Mouse (Mus musculus) olfactory bulb, adult 2 months (tissue): ENCODE measurements around the gene Sun3. TPM values are rescaled to one million over a fixed set of nuclear protein-coding genes. Genes with fewer than 3 reads are reported as not detected.

Experiments used
- H3K27ac ChIP-seq: fragments of 200-500 bp; 2 replicates; pipeline ENCODE4 v1.5.1; 2012; ENCODE audit warnings: low read depth, low read length; ENCODE audit not compliant: insufficient read depth
- H3K4me1 ChIP-seq: fragments of 200-500 bp; 2 replicates; pipeline ENCODE4 v1.6.1; 2012; ENCODE audit warnings: low read length; ENCODE audit not compliant: control insufficient read depth, insufficient read depth
- H3K4me3 ChIP-seq: fragments of 200-500 bp; 2 replicates; pipeline ENCODE4 v1.5.1; 2012; ENCODE audit warnings: mild to moderate bottlenecking, low read depth, low read length, moderate library complexity; ENCODE audit not compliant: insufficient read depth
- CTCF ChIP-seq: fragments of 200-500 bp; IDR thresholded peaks from 2 replicates; pipeline ENCODE4 v1.5.1; 2012; ENCODE audit warnings: low read depth, mild to moderate bottlenecking, low read length, moderate library complexity; ENCODE audit not compliant: insufficient read depth
- POLR2A ChIP-seq: fragments of 200-500 bp; IDR thresholded peaks from 2 replicates; pipeline ENCODE4 v1.6.1; 2012; ENCODE audit warnings: mild to moderate bottlenecking, low read depth, low read length, moderate library complexity; ENCODE audit not compliant: insufficient read depth
- WGBS: fragments of 180-500 bp; shearing (Covaris S2); methylation state at CpG from one replicate; pipeline ENCODE4 v1.1.7; 2018; 5-methylcytosine and 5-hydroxymethylcytosine counted together
- polyA plus RNA-seq: library from polyadenylated mRNA; stranded (reverse); fragments of >200 nt; gene quantifications from 2 replicates; pipeline ENCODE4 v1.2.4, GENCODE M21; 2012; ENCODE audit warnings: low replicate concordance; ENCODE audit not compliant: missing spikeins, insufficient read depth, insufficient read length

Sun3 gene
- polyA plus RNA-seq, 1 experiment: not detected

GRCm38 (mm10) chr11:9047044-9047443 lies 1.7 kb downstream of the Sun3 start:
- Histone ChIP-seq H3K4me3 (no peak overlapping the region), H3K27ac (no peak overlapping the region), H3K4me1 (peaks cover 9% of the 10 kb centered on the region)
- TF ChIP-seq POLR2A: no peak
- no peak for TF ChIP-seq CTCF
- WGBS: 72% methylated on average over 5 of the region's 5 CpGs

- H3K4me1 ChIP-seq: peaks cover 9% of the 10 kb centered on the region
- no peak overlapping the region for H3K4me3 ChIP-seq
- WGBS: 94% methylated on average over 2 of the region's 2 CpGs
- TF ChIP-seq POLR2A (no peak), CTCF (no peak)
- no peak overlapping the region for H3K27ac ChIP-seq
Observed at GRCm38 (mm10) chr11:9046546-9046945, 2.2 kb downstream of the Sun3 start.

- Histone ChIP-seq H3K4me3 (no peak overlapping the region), H3K27ac (no peak overlapping the region), H3K4me1 (no peaks in the 10 kb centered on the region)
- 94% methylated on average over 2 of the region's 2 CpGs for WGBS
- no peak for TF ChIP-seq CTCF
- no peak for TF ChIP-seq POLR2A
Observed at GRCm38 (mm10) chr11:9031530-9031929, 17.3 kb downstream of the Sun3 start.

- no peak for TF ChIP-seq POLR2A
- TF ChIP-seq CTCF: no peak
- WGBS: 73% methylated on average over 3 of the region's 3 CpGs
- Histone ChIP-seq H3K4me3 (no peak overlapping the region), H3K27ac (no peak overlapping the region), H3K4me1 (no peaks in the 10 kb centered on the region)
Observed at GRCm38 (mm10) chr11:9025211-9025610, 23.6 kb downstream of the Sun3 start.

GRCm38 (mm10) chr11:9024782-9025181 lies 24.0 kb downstream of the Sun3 start:
- H3K4me1 ChIP-seq: no peaks in the 10 kb centered on the region
- TF ChIP-seq CTCF (no peak), POLR2A (no peak)
- H3K4me3 ChIP-seq: no peak overlapping the region
- no peak overlapping the region for H3K27ac ChIP-seq
- 83% methylated on average over 7 of the region's 7 CpGs for WGBS

GRCm38 (mm10) chr11:9020207-9020606 lies 28.6 kb downstream of the Sun3 start:
- Histone ChIP-seq H3K4me1 (no peaks in the 10 kb centered on the region), H3K4me3 (no peak overlapping the region), H3K27ac (no peak overlapping the region)
- TF ChIP-seq POLR2A (no peak), CTCF (no peak)
- 93% methylated on average over 5 of the region's 5 CpGs for WGBS

GRCm38 (mm10) chr11:9018491-9019267 lies 30.1 kb downstream of the Sun3 start:
- TF ChIP-seq CTCF: no peak
- no peak for TF ChIP-seq POLR2A
- Histone ChIP-seq H3K4me3 (no peak overlapping the region), H3K27ac (no peak overlapping the region), H3K4me1 (no peaks in the 10 kb centered on the region)
- WGBS: 90% methylated on average over 6 of the region's 6 CpGs

- peaks cover 3% of the 10 kb centered on the region for H3K4me1 ChIP-seq
- no peak overlapping the region for H3K4me3 ChIP-seq
- WGBS: 33% methylated on average over 3 of the region's 3 CpGs
- H3K27ac ChIP-seq: no peak overlapping the region
- no peak for TF ChIP-seq POLR2A
- no peak for TF ChIP-seq CTCF
Observed at GRCm38 (mm10) chr11:9014740-9015139, 34.1 kb downstream of the Sun3 start.

- WGBS: 9% methylated on average over 3 of the region's 3 CpGs
- peak overlapping the region; percentile 94 for H3K4me3 ChIP-seq
- H3K27ac ChIP-seq: no peak overlapping the region
- TF ChIP-seq CTCF (no peak), POLR2A (no peak)
- H3K4me1 ChIP-seq: peaks cover 3% of the 10 kb centered on the region
Observed at GRCm38 (mm10) chr11:9011348-9011747, 37.4 kb downstream of the Sun3 start.
